Mouse (Mus musculus): ENCODE measurements around the gene Tnnt3.

- TF ChIP-seq EP300 (IDR thresholded peaks at IDR 0.05; ENCODE audit: insufficient read depth, low read depth, low read length) (no peak), POLR2A (IDR thresholded peaks at IDR 0.05; ENCODE audit: insufficient read depth, low read depth, low read length) (no peak), CTCF (IDR thresholded peaks at IDR 0.05) (no peak)
These were observed 39.7 kb downstream of the Tnnt3 start for GRCm38 (mm10) chr7:142538291-142538690.
